Mouse (Mus musculus) right cerebral cortex, postnatal 4 days (tissue): Measurements from ENCODE around the gene Shkbp1.

ENCODE experiments used
- DNase-seq: peaks from one replicate; pipeline ENCODE4 v3.0.0-alpha.2; 2022

The Shkbp1 gene

DNA sequence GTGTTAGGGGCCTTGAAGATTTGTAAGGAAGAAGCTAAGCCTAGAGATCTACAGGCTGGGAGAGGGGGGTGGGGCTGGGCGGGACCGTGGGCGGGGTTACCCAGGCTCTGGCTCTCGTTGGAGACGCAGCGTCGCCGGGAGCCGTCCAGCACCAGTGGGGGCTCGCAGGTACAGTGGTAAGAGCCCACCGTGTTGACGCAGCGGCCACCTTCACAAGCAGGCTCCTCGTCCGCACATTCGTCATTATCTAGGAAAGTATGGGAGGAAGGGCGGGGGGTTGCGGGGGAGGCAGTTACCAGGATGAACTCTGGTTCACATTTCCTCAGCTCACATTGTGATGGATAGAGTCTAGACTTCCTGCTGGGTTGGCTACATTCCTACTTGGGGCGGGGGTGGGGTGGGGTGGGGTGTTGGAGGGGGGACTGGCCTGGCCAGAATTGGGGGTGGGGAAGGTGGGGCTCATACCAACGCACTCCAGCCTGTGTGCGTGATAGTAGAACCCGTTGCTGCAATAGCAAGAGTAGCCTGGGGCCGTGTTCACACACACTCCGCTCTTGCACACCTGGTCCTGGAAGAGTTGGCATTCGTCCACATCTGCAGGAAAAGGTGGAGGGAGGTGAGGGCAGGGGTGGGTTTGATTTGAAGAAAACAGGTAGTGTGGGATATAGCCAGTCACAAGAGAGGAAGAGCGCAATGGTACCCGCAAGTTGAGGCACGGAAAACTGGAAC is 46.8 kb downstream of the Shkbp1 start:
- DNase-seq, result no peak

DNA sequence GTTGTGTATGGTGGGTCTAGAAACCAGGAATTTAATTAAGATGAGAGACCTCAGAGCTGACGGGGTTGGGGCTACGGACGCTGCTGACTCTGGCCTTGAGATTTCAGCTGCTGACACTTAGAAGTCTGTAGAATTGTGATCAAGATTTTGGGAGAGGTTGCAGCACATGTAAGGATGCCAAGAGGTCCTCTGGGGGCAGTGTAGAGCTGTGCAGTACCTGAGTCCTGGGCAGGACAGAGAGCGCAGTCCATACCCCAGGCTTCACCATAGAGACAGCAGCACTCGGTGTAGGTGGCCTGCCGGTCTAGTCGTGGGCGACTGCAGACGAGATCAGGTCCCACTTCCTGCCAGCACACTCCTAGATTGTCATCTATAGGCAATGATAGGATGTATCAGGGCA is 48.3 kb downstream of the Shkbp1 start:
- DNase-seq, result no peak

DNA sequence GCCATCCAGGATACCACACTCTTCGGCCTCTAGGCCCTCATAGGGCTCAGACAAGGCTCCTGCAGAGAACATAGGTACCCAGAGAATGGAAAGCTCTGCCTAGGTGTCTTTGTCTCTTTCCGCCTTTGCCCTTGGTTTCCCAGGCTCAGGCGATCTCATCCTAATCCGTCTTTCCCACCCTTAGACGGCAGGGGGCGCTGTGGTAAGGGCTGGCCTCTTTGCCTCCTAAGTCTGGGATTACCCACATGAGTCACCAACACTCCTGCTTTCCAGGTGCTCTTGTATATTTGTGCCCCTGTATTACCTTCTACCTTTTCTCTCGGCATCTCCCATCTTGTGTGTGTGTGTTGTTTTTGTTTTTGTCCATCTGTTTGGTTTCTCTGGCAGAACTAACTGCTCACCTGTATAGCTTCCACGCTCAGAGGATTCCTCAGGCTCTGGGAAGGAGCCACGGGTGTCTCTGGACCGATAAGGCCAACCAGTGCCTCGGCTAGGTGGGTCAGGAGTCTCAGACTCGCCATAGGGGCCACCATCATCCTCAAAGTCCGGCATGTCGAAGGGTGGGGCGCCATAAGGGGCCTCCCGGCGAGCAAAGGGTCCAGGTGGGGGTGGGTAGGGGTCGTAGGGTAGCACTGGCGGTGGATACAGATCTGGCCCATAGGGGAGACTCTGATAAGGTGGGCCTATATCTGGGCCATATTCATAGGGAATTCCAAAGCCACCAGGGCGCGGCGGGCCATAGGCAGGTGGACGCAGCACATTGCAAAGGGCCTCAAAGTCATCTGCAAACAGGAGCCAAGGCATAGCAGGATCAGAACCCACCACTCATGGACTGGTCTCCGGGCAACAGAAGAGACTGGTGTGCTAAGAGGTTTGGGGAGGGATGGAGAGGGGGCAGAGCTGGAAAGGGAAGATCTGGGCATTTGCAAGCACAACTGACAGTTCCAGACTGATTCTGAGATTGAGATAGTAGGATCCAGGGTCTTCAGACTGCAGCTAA is 49.4 kb downstream of the Shkbp1 start:
- DNase-seq, result peak; percentile 51

DNA sequence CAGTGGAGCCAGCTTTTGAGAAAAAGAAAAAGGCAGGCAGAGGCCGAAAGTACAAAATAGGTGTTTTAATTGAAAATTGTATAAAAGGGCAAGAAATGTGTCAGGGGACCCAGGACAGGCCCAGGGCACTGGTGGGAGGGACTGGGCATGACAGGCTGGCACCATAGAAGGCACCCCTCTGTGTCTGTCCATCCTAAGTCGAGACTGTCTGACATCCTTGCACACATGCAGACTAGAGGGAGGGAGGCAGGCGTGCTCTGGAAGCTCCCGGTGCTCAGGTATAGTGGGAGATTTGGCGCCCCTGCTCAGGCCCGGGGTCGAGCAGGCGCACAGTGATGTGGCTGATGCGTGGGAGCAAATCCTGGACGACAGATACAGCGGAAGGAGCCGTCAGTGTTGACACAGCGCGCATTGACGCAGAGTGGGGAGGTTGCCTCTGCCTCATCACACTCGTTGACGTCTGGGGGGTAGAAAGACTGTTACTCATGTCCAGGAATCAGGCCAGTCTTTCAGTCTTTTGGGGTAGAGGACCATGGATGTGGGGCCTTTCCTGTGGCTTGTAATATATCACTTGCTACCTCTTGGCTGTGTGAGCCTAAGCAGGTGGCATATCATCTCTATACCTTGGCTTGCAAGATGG is 50.6 kb downstream of the Shkbp1 start:
- no peak for DNase-seq

DNA sequence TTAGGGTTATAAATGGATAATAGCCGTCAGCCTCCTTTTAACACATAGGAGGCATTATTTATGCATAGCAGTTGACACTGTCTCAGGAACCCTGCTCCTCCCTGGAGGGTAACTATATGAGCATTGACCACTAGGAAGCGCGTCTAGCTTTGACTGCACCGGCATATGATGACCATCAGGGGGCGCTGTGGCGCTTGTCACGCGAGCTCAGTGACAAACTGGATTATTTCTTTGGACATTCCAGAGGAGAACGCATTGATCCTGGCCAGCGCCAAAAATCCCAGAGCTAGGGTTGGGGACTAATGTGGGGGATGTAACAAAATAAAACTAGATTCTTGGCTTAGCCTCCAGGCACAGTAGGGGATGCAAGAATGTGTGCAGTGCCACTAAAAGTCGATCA is 53.6 kb downstream of the Shkbp1 start:
- DNase-seq, result peak; percentile 78

DNA sequence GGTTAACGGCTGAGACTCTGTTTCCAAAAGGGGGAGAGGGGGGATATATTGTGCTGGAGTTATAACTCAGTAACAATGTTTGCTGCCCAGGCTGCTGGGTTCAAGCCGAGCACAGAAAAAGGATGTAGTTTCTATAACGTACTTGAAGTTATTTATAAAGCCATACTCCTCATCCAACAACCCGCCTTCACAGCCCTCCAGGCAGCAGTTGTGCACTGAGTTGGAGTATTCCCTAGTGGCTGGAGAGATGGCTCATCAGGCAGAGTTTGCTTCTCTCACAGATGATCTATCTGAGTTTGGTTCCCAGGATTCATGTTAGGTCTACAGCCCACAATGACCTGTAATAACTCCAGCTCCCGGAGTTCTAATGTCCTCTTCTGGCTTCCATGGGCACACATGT is 55.0 kb downstream of the Shkbp1 start:
- DNase-seq, result no peak

DNA sequence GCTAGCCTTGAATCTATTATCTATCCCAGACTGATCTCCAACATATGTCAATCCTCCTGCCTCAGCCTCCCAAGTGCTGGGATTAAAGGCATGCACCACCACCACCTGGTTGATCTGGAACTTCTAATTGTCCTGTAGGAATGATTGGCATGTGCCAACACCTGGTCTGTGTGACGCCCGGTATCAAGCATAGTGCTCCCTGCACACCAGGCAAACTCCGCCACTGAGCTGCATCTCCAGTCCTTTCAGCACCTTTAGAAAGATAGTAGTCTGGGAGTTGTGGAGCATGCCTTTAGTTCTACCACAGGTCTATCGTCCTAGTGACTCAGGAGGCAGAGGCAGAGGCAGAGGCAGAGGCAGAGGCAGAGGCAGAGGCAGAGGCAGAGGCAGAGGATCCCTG is 55.5 kb downstream of the Shkbp1 start:
- no peak for DNase-seq

DNA sequence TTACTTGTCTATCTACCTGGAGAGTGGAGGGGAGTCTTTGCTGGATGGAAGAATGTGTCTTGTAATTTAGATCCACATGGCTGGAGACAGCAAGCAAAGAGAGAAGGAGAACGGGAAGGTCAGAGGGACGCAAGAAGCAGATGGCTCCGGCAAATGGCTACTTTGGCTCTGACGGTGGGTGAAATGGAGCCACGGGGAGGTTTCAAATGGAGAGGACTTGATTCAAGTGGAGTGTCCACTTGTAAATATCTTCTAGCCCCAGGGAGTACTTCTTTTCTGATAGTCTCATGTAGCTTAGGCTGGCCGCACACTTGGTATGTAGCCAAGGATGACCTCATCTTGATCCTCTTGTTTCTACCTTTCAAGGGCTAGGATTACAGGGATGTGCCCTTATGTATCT is 57.0 kb downstream of the Shkbp1 start:
- no peak for DNase-seq

DNA sequence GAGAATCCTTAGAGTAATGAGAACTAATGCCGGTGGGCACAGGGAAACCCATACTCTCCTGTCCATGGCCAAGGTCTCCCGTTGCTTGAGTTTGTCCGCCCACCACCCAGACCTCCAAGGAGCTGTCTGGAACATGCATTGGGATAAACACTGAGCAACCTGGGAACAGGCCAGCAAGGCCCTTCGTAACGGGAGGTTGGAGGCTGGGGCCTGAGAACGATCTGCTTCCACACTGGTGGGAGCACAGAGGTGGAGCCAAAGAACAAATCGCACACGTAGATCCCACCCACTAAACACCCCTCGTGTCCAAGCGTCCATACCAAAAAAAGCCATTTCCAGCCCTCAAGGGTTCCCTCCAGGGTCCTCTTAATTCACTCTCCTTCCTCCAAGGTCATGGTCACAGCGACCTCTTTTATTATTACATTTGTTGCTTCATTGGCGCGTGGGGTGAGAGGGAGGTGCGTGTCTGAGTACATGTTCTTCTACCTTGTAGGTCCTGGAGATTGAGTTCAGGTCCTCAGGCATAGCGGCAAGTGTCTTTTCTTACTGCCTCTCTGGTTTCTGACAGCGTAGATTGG is 57.7 kb downstream of the Shkbp1 start:
- DNase-seq, result no peak

DNA sequence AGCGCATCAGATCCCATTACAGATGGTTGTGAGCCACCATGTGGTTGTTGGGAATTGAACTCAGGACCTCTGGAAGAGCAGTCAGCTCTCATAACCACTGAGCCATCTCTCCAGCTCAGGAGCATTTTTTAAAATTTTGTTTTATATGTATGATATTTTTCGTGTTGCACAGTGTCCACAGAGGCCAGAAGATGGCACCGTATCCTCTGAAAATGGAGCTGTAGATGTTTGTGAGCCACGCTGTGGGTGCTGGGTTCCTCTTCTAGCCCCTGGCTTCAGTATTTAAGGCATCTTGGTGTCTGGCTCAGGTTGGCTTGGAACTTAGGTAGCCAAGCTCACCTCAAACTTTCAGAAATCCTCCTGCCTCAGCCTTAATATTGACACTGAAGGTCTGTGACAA is 59.3 kb downstream of the Shkbp1 start:
- DNase-seq, result no peak

DNA sequence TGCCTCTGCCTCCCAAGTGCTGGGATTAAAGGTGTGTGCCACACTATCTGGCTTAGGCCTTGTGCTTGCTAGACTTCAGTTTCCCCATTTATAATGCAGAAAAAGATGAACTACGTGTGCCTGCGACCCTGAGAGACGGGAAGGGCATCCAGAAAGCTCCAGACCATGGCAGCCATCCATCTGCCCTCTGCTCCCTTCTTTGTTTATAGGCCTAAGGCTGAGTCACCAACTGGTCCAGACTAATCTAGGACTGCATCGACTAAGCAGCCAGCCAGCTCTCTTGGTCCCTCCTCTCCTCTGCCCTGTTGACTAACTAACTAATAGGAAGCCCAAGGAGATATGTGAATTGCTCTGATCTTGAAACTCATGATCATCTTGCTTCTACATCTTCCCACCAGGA is 59.9 kb downstream of the Shkbp1 start:
- no peak for DNase-seq
